Mouse (Mus musculus) ZHBTc4 (cell line): ENCODE results near the gene Pimreg.

Experiments used
- DNase-seq: peaks from one replicate; pipeline ENCODE4 v3.0.0-alpha.2; 2011; ENCODE audit warnings: low read depth, low spot score

The Pimreg gene

GRCm38 (mm10) chr11:72041768-72042607, at the start of gene Pimreg:
TSS of gene Pimreg (plus strand) at chr11:72042032.
- DNase-seq: peak; percentile 93

GRCm38 (mm10) chr11:71992438-71992837, 49.4 kb upstream of the Pimreg start:
- no peak for DNase-seq

GRCm38 (mm10) chr11:71995968-71996511, 45.8 kb upstream of the Pimreg start:
- peak; percentile 63 for DNase-seq

GRCm38 (mm10) chr11:71996805-71997204, 45.0 kb upstream of the Pimreg start:
- no peak for DNase-seq

- no peak for DNase-seq
Observed at GRCm38 (mm10) chr11:72000194-72000593, 41.6 kb upstream of the Pimreg start.

GRCm38 (mm10) chr11:72002138-72002853, 39.5 kb upstream of the Pimreg start:
- peak; percentile 59 for DNase-seq

- DNase-seq: no peak
Observed at GRCm38 (mm10) chr11:72003171-72003570, 38.7 kb upstream of the Pimreg start.

GRCm38 (mm10) chr11:72005547-72005946, 36.3 kb upstream of the Pimreg start:
- DNase-seq: no peak

- no peak for DNase-seq
Observed at GRCm38 (mm10) chr11:72010367-72010766, 31.5 kb upstream of the Pimreg start.

GRCm38 (mm10) chr11:72010940-72011722, 30.7 kb upstream of the Pimreg start:
- DNase-seq: no peak

GRCm38 (mm10) chr11:72011955-72012354, 29.9 kb upstream of the Pimreg start:
- DNase-seq: no peak

GRCm38 (mm10) chr11:72014674-72015073, 27.2 kb upstream of the Pimreg start:
- DNase-seq: no peak

- DNase-seq: no peak
Observed at GRCm38 (mm10) chr11:72016518-72017252, 25.1 kb upstream of the Pimreg start.

- no peak for DNase-seq
Observed at GRCm38 (mm10) chr11:72017253-72017601, 24.6 kb upstream of the Pimreg start.

GRCm38 (mm10) chr11:72021015-72021414, 20.8 kb upstream of the Pimreg start:
- DNase-seq: no peak

- DNase-seq: no peak
Observed at GRCm38 (mm10) chr11:72022827-72023226, 19.0 kb upstream of the Pimreg start.

GRCm38 (mm10) chr11:72023581-72023980, 18.3 kb upstream of the Pimreg start:
- peak; percentile 27 for DNase-seq

GRCm38 (mm10) chr11:72024193-72024781, 17.5 kb upstream of the Pimreg start:
- DNase-seq: peak; percentile 81

- peak; percentile 74 for DNase-seq
Observed at GRCm38 (mm10) chr11:72025843-72026242, 16.0 kb upstream of the Pimreg start.

GRCm38 (mm10) chr11:72026516-72026915, 15.3 kb upstream of the Pimreg start:
- DNase-seq: no peak

- no peak for DNase-seq
Observed at GRCm38 (mm10) chr11:72027836-72028235, 14.0 kb upstream of the Pimreg start.
